Mouse (Mus musculus) lung, postnatal 0 days (tissue): ENCODE data around the gene Rex1bd. TPM values are rescaled to one million over a fixed set of nuclear protein-coding genes. Genes with fewer than 3 reads are reported as not detected.

ENCODE experiments used
- ATAC-seq: fragments of 200-750 bp; cut with Nextera tagmentation; 2 replicates; pipeline ENCODE4 v1.8.0; 2017; ENCODE audit warnings: moderate library complexity
- DNase-seq: peaks from one replicate; pipeline ENCODE4 v3.0.0-alpha.2; 2016; ENCODE audit warnings: low spot score
- H3K27ac ChIP-seq: fragments of 300-500 bp; sonication (generic); 2 replicates; pipeline ENCODE4 v1.5.1; 2014; ENCODE audit warnings: antibody characterized with exemption, mild to moderate bottlenecking, low read length, mixed read lengths
- H3K27me3 ChIP-seq: fragments of 300-500 bp; sonication (generic); replicated peaks from 2 replicates; pipeline ENCODE4 v1.6.1; 2014; ENCODE audit warnings: low read length, mixed read lengths; ENCODE audit not compliant: insufficient read depth
- H3K36me3 ChIP-seq: fragments of 300-500 bp; sonication (generic); 2 replicates; pipeline ENCODE4 v1.6.1; 2014; ENCODE audit warnings: low read length, mixed read lengths; ENCODE audit not compliant: insufficient read depth
- H3K4me1 ChIP-seq: fragments of 300-500 bp; sonication (generic); 2 replicates; pipeline ENCODE4 v1.6.1; 2014; ENCODE audit warnings: antibody characterized with exemption, low read depth, low read length, mixed read lengths; ENCODE audit not compliant: insufficient read depth
- H3K4me2 ChIP-seq: fragments of 300-500 bp; sonication (generic); replicated peaks from 2 replicates; pipeline ENCODE4 v1.6.1; 2014; ENCODE audit warnings: low read depth, mild to moderate bottlenecking, low read length, moderate library complexity, mixed read lengths
- H3K4me3 ChIP-seq: fragments of 300-500 bp; sonication (generic); 2 replicates; pipeline ENCODE4 v1.5.1; 2014; ENCODE audit warnings: low read depth, low read length
- H3K9ac ChIP-seq: fragments of 300-500 bp; sonication (generic); replicated peaks from 2 replicates; pipeline ENCODE4 v1.6.1; 2014; ENCODE audit warnings: low read depth, mild to moderate bottlenecking
- H3K9me3 ChIP-seq: fragments of 300-500 bp; sonication (generic); 2 replicates; pipeline ENCODE4 v1.6.1; 2016; ENCODE audit warnings: low read length, mixed read lengths
- CTCF ChIP-seq: IDR thresholded peaks from 2 replicates; pipeline ENCODE4 v1.5.1; 2016; ENCODE audit warnings: antibody characterized with exemption, mild to moderate bottlenecking
- EP300 ChIP-seq: IDR thresholded peaks from 2 replicates; pipeline ENCODE4 v1.6.1; 2016; ENCODE audit warnings: antibody characterized with exemption, mild to moderate bottlenecking, control low read depth
- WGBS: fragments of 180-500 bp; shearing (Covaris S2); extraction: QIAGEN DNeasy Blood & Tissue Kit; methylation state at CpG from one replicate; pipeline ENCODE4 v1.1.7; 2014; 5-methylcytosine and 5-hydroxymethylcytosine counted together
- polyA plus RNA-seq: library from polyadenylated mRNA; unstranded; fragments of >200 nt; fragmentation: Nextera tagmentation; extraction: Ambion mirVana; gene quantifications from 2 replicates; pipeline ENCODE4 v1.2.1, GENCODE M21; 2015

Rex1bd gene
- polyA plus RNA-seq, 1 experiment from 2014 or later: 117 TPM

DNA sequence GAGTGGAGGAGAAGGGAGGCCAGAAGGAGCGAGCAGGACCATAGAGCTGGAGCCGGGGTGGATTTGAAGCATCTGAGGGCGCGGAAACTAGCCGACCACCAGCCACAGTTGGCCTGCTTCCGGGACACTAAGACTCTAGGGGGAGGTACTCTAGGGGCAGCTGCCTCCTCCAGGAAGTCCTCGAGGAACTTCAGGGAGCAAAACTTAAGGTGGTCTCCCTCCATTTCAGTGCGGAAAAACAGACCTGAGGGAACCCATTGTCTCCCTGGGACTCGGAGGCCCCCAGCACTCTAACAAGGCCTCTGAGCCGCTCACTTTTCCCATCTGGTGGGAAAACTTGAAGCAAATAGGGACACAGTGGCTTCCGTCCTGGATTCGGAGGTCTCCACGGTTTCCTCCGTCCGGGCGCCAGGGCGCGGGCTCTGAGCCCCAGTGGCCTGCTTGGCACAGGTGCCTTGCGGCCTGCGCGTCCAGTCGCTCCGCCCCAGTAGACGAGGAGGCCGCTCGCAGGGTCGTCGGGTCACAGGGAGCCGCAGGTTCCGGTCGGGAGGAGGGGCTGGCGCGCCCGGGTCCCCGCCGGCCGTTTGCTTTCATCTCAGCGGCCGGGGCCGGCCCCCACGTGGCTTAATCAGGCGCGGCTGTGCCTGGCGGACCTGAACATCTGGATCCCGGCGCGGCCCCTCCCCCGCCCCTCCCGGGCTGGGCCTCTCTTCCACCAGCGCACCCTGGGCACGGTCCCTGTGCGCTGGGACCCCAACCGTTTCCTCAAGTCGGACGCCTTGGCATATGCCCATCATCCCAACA, 18.4 kb downstream of the Rex1bd start:
- Histone ChIP-seq H3K4me2 (peak overlapping the region; percentile 44), H3K9ac (no peak overlapping the region), H3K27me3 (peaks cover 41% of the 10 kb centered on the region), H3K27ac (peak overlapping the region; percentile 88), H3K4me3 (peak overlapping the region; percentile 15; the same call in 1 of the 2 replicates), H3K36me3 (no peaks in the 10 kb centered on the region), H3K4me1 (peaks cover 16% of the 10 kb centered on the region), H3K9me3 (no peaks in the 10 kb centered on the region)
- WGBS: 4% methylated on average over 50 of the region's 55 CpGs
- peak; percentile 46 for ATAC-seq
- TF ChIP-seq CTCF: no peak
- TF ChIP-seq EP300: no peak
- DNase-seq: peak; percentile 51

GRCm38 (mm10) chr8:70486941-70487520, 19.5 kb downstream of the Rex1bd start, which contains the start of gene Tmem59l:
Tmem59l (minus strand) TSS chr8:70487358.
- peak within 1 kb of the TSS; percentile 15; the same call in 1 of the 2 replicates for H3K4me3 ChIP-seq
- ATAC-seq: no peak
- peaks cover 35% of the 10 kb centered on the region for H3K27me3 ChIP-seq
- H3K27ac ChIP-seq: peak within 1 kb of the TSS; percentile 88
- H3K9me3 ChIP-seq: no peaks in the 10 kb centered on the region
- no peak within 1 kb of the TSS for H3K9ac ChIP-seq
- H3K4me2 ChIP-seq: peak within 1 kb of the TSS; percentile 44
- WGBS: 8% methylated on average over 30 of the region's 33 CpGs
- DNase-seq: no peak
- H3K36me3 ChIP-seq: no peaks in the 10 kb centered on the region
- no peak for TF ChIP-seq CTCF
- no peak for TF ChIP-seq EP300
- peaks cover 16% of the 10 kb centered on the region for H3K4me1 ChIP-seq

DNA sequence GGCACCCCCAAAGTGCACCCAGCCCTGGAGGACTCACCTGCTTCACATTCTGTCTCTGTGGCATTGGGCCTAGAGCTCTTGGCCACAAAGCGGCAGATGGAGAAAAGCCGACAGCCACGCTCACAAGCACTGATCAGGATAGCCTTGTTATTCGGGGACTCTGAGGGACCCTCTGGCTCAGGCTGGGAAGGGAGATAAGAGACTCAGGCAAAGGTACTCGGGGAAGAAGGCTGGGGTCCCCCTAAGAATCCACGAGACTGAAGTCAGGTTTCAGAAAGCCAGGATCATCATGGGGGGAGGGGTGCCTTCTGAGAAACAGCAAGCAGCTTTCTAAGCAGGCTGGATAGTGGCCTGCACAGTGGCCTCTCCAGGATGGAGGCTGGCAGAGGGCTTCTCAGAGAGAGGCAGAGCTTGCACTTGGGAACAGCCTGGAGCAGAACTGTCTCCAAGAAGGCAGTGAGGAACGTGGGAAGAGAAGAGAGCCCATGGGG, 20.3 kb downstream of the Rex1bd start:
- Histone ChIP-seq H3K4me3 (no peak overlapping the region), H3K27me3 (peaks cover 28% of the 10 kb centered on the region), H3K9ac (no peak overlapping the region), H3K36me3 (no peaks in the 10 kb centered on the region), H3K27ac (no peak overlapping the region), H3K9me3 (no peaks in the 10 kb centered on the region), H3K4me1 (peaks cover 16% of the 10 kb centered on the region), H3K4me2 (no peak overlapping the region)
- TF ChIP-seq EP300 (no peak), CTCF (no peak)
- DNase-seq: no peak
- ATAC-seq: no peak
- WGBS: 46% methylated on average over 7 of the region's 7 CpGs

DNA sequence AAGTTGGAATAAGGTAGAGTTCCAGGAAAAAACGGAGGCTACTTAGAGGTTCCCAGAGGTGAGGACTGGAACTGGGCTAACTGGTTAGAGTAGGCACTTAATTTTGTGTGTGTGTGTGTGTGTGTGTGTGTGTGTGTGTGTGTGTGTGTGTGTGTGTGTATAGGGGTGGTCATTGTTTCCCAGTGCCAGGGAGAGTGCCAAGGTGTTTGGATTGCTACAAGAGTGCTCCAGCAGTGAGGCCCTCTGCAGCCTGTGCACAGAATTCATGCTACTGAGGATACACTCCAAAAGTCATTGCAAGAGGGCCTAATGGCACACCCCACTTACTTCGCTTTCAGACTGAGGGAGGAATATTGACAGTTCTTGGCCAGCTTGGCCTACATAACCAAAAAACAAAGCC, 23.6 kb downstream of the Rex1bd start:
- Histone ChIP-seq H3K9ac (no peak overlapping the region), H3K9me3 (no peaks in the 10 kb centered on the region), H3K4me1 (no peaks in the 10 kb centered on the region), H3K4me3 (no peak overlapping the region), H3K36me3 (no peaks in the 10 kb centered on the region), H3K27me3 (peaks cover 13% of the 10 kb centered on the region), H3K4me2 (no peak overlapping the region), H3K27ac (peak overlapping the region; percentile 47; the same call in 1 of the 2 replicates)
- DNase-seq (peak; percentile 88), ATAC-seq (peak; percentile 95)
- TF ChIP-seq CTCF (no peak), EP300 (peak; percentile 55)
- 48% methylated on average over 2 of the region's 2 CpGs for WGBS

DNA sequence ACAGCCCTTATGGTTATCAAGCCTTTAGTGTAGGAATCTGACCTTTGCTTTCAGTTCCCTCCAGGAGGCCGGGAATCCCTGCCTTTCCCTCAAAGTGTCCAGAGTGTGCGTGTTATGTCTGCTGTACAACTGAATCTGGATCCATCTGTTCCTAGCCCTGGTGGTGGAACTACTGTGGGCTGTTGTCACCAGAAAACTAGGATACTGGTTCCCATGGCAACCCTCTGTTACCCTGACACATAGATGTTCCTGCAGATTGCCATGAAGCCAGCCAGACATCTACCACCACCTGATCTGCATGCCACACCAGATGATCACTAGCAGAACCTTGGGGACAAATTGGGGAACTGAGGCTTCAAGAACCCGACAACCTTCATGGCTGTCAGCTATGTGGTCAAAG, 24.6 kb downstream of the Rex1bd start:
- TF ChIP-seq EP300: no peak
- no peak for TF ChIP-seq CTCF
- no peaks in the 10 kb centered on the region for H3K4me1 ChIP-seq
- H3K4me2 ChIP-seq: no peak overlapping the region
- no peak overlapping the region for H3K4me3 ChIP-seq
- DNase-seq: no peak
- ATAC-seq: no peak
- WGBS: 59% methylated on average over 3 of the region's 3 CpGs
- peak overlapping the region; percentile 40; the same call in 1 of the 2 replicates for H3K27ac ChIP-seq
- H3K9me3 ChIP-seq: no peaks in the 10 kb centered on the region
- peaks cover 5% of the 10 kb centered on the region; the same call in 1 of the 2 replicates for H3K27me3 ChIP-seq
- H3K9ac ChIP-seq: no peak overlapping the region
- H3K36me3 ChIP-seq: no peaks in the 10 kb centered on the region

GRCm38 (mm10) chr8:70477269-70477982, 29.1 kb downstream of the Rex1bd start:
- H3K4me3 ChIP-seq: peak overlapping the region; percentile 80
- peak; percentile 74 for DNase-seq
- no peaks in the 10 kb centered on the region for H3K27me3 ChIP-seq
- H3K9me3 ChIP-seq: no peaks in the 10 kb centered on the region
- H3K27ac ChIP-seq: peak overlapping the region; percentile 57
- 2% methylated on average over 21 of the region's 21 CpGs for WGBS
- peak overlapping the region; percentile 91 for H3K4me2 ChIP-seq
- no peaks in the 10 kb centered on the region for H3K36me3 ChIP-seq
- peak; percentile 39 for ATAC-seq
- no peak overlapping the region for H3K9ac ChIP-seq
- TF ChIP-seq CTCF: no peak
- no peak; the same call in none of the 2 replicates for TF ChIP-seq EP300
- H3K4me1 ChIP-seq: peaks cover 6% of the 10 kb centered on the region; the same call in 1 of the 2 replicates
